Mouse (Mus musculus) ES-Bruce4 (cell line): ENCODE data around the gene Mex3a. TPM values are rescaled to one million over a fixed set of nuclear protein-coding genes. Genes with fewer than 3 reads are reported as not detected.

Source experiments
- H3K27ac ChIP-seq: 2 replicates; pipeline ENCODE4 v1.5.1; 2012; ENCODE audit warnings: low read length, inconsistent platforms; ENCODE audit not compliant: insufficient read depth
- H3K27me3 ChIP-seq: 2 replicates; pipeline ENCODE4 v1.6.1; 2012; ENCODE audit warnings: mild to moderate bottlenecking, low read length, inconsistent platforms; ENCODE audit not compliant: control insufficient read depth, poor library complexity, insufficient read depth, severe bottlenecking
- H3K36me3 ChIP-seq: 2 replicates; pipeline ENCODE4 v1.6.1; 2012; ENCODE audit warnings: inconsistent platforms, mild to moderate bottlenecking, low read length, moderate library complexity; ENCODE audit not compliant: control insufficient read depth, poor library complexity, insufficient read depth, severe bottlenecking
- H3K4me1 ChIP-seq: one replicate; pipeline ENCODE4 v1.8.1; 2011; ENCODE audit warnings: low read length; ENCODE audit not compliant: control insufficient read depth, insufficient read depth
- H3K4me3 ChIP-seq: 2 replicates; pipeline ENCODE4 v1.5.1; 2011; ENCODE audit warnings: low read depth, mild to moderate bottlenecking, low read length
- H3K9ac ChIP-seq: 2 replicates; pipeline ENCODE4 v1.6.1; 2012; ENCODE audit warnings: low read depth, mild to moderate bottlenecking, inconsistent platforms; ENCODE audit not compliant: poor library complexity, severe bottlenecking
- H3K9me3 ChIP-seq: replicated peaks from 2 replicates; pipeline ENCODE4 v1.6.1; 2012; ENCODE audit warnings: mild to moderate bottlenecking, low read length, inconsistent platforms; ENCODE audit not compliant: control insufficient read depth, poor library complexity, insufficient read depth, severe bottlenecking
- CTCF ChIP-seq: IDR thresholded peaks from one replicate; pipeline ENCODE4 v1.8.1; 2011; ENCODE audit warnings: low read depth, low read length
- EP300 ChIP-seq: IDR thresholded peaks from 2 replicates; pipeline ENCODE4 v1.6.1; 2011; ENCODE audit warnings: low read depth, low read length; ENCODE audit not compliant: insufficient read depth
- POLR2A ChIP-seq: IDR thresholded peaks from one replicate; pipeline ENCODE4 v1.8.1; 2011; ENCODE audit warnings: low read length; ENCODE audit not compliant: insufficient read depth
- polyA plus RNA-seq: library from polyadenylated mRNA; stranded (reverse); fragments of >200 nt; gene quantifications from 2 replicates; pipeline ENCODE4 v1.2.4, GENCODE M21; 2011; ENCODE audit warnings: low read depth; ENCODE audit not compliant: missing spikeins, insufficient read depth, insufficient read length

Mex3a gene
- polyA plus RNA-seq, 1 experiment: 43.4 TPM

DNA sequence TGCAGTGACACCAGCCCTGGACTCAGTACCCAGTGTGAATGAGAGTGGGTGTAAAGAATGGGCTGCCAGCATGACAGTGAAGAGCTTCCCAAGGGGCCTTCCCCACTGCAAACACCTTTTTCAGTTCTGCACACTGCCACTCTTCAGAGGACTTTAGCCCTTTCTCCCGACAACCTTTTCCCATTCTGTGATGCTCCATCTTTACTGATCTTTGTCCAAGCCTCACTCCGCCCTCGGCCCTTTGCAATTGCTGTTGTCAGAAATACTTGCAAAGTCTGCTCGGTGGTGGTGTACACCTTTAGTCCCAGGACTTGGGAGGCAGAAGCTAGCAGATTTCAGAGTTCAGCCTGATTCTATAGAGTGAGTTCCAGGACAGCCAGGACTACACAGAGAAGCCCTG, 19.4 kb downstream of the Mex3a start:
- Histone ChIP-seq H3K4me1 (peaks cover 4% of the 10 kb centered on the region), H3K4me3 (peak overlapping the region; percentile 34), H3K36me3 (peaks cover 9% of the 10 kb centered on the region), H3K27ac (no peak overlapping the region), H3K9ac (peak overlapping the region; percentile 60), H3K27me3 (no peaks in the 10 kb centered on the region), H3K9me3 (no peaks in the 10 kb centered on the region)
- TF ChIP-seq POLR2A: no peak

DNA sequence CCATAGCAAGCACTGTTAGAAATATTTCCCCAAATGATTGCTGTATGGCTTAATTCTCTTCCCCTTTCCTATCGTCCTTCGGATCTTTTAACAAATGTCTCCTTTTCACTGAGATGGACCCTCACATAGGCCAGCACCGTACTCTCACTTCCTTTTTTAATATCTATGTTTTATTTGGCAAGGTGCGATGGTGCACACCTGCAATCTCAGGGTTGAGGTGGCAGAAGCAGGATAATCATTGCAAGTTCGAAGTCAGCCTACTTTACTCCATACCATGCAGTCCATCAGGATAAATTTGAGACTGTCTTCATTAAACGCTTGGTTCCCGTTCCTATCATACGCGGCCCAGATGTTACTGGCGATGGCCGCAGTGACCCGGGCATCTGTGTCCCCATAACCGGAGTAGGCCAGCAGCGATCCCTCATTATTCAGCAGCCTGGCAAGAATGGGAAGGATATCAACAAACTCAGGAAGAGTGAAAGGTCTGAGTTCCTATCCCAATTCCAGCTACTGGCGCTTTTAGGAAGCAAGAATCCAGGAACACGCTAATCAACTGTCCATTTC, 20.0 kb downstream of the Mex3a start:
- H3K9me3 ChIP-seq: no peaks in the 10 kb centered on the region
- peaks cover 3% of the 10 kb centered on the region for H3K4me1 ChIP-seq
- peak overlapping the region; percentile 60 for H3K9ac ChIP-seq
- no peak for TF ChIP-seq EP300
- no peak for TF ChIP-seq POLR2A
- TF ChIP-seq CTCF: no peak
- peak overlapping the region; percentile 14 for H3K27ac ChIP-seq
- no peaks in the 10 kb centered on the region for H3K27me3 ChIP-seq
- peak overlapping the region; percentile 90 for H3K4me3 ChIP-seq
- peaks cover 14% of the 10 kb centered on the region for H3K36me3 ChIP-seq

DNA sequence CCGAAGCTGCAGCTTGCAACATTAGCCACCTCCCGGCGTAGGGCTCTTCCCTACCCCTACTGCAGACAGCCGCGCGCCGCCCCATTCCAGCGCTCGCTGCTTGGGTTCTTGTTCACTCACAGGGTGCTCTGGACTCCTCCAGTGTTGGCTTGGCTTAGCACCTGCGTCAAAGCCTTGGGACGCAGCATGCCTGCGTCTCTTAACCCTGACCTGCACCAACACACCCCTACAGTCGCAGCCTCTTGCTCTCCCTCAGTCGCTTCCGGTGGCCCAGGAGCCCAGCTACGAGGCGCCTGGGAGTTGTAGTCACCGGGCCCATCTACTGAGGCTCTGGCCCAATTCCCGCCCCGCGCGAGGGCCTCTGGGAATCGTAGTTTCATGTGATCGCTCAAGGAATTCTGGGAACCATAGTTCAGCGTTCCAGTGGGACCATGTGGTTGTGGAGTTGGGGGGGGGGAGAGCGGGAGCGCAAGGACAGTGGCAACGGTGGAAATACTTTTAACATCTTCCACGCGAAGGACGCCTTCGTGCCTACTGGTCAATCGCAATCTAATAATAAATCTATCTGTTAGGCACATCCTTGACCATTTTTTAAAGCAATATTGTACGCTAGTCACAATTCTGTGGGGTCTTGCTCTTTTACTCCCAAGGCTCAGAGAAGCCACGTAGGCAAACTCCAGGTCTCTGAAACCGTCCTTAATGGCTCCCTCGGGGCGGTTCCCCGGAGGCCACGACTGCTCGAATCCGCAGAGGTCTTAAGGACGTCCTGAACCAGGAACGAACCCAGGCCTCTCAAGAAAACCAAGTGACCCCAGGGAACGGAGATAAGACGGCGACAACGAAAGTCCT, 20.7 kb downstream of the Mex3a start, which contains the start of gene Lamtor2:
Gene Lamtor2 (minus strand): TSS at position 399 of the 849 bp plus-strand sequence.
- H3K9ac ChIP-seq: peak within 1 kb of the TSS; percentile 100
- H3K4me1 ChIP-seq: peaks cover 2% of the 10 kb centered on the region

DNA sequence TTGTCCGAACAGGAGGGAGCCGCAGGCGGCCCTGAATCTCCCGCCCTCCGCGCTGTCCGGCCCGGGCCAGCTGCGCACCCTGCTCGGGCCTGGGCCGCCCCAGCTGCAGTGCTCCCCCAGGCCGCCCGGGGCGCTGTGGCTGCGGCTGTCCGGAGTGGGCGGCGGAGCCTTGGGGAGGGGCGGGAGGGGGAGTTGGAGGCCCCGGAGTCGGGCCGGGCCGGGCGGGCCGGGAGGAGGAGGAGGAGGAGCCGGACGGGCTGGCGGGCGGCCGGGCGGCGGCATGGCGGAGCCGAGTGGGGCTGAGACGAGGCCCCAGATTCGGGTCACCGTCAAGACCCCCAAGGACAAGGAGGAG, 21.3 kb downstream of the Mex3a start, which contains the start of gene Ubqln4:
Gene Ubqln4 (plus strand): TSS at position 234 of the 355 bp plus-strand sequence.
- no peaks in the 10 kb centered on the region for H3K27me3 ChIP-seq
- no peaks in the 10 kb centered on the region for H3K9me3 ChIP-seq
- peak within 1 kb of the TSS; percentile 100 for H3K9ac ChIP-seq
- peaks cover 4% of the 10 kb centered on the region for H3K4me1 ChIP-seq
- peak within 1 kb of the TSS; percentile 89 for H3K27ac ChIP-seq
- H3K4me3 ChIP-seq: peak within 1 kb of the TSS; percentile 99
- peaks cover 27% of the 10 kb centered on the region for H3K36me3 ChIP-seq
- peak; percentile 45 for TF ChIP-seq CTCF
- TF ChIP-seq POLR2A: no peak

More for the DNA sequence above, 20.7 kb downstream of the Mex3a start, which contains the start of gene Lamtor2:
- peaks cover 21% of the 10 kb centered on the region for H3K36me3 ChIP-seq
- H3K27me3 ChIP-seq: no peaks in the 10 kb centered on the region
- no peak for TF ChIP-seq CTCF
- 0 out of 2 replicates have a peak, but pooled peaks have one; percentile 48 for TF ChIP-seq EP300
- peak; percentile 52 for TF ChIP-seq POLR2A
- no peaks in the 10 kb centered on the region for H3K9me3 ChIP-seq
- peak within 1 kb of the TSS; percentile 99 for H3K4me3 ChIP-seq
- H3K27ac ChIP-seq: peak within 1 kb of the TSS; percentile 89

DNA sequence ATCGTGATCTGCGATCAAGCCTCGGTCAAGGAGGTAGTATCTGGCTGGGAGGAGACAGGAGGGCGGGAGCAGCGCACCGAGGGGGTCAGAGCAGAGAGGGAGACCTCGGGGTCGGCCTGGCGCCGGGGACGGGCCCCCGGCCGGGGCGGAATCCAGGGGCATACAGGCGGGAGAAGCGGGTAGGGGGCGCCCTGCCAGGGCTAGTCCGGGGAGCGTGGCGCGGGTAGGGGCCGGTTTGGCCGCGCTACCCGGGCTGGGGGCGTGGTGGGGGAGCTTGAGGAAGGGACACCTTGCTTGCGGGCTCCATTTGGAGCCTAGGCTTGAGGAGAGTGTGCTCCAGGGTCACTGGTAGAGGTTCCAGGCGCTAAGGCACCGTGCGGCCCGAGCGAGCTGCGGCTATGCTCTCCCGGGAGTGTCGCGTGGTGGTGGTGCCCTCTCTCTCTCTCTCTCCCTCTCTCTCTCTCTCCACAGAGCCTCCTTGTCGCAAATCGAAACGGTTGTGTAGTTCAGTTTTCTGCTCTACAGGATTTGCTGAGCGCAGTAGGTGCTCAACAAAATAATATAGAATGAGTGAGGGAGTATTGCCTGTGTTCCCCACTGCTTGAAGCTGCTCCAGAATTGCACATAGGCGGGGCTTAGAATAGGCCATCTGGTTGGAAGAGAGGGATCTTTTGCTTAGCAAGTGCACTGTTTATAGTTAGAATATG, 21.8 kb downstream of the Mex3a start:
- Histone ChIP-seq H3K27me3 (no peaks in the 10 kb centered on the region), H3K9ac (peak overlapping the region; percentile 100), H3K4me3 (peak overlapping the region; percentile 99), H3K4me1 (peaks cover 3% of the 10 kb centered on the region), H3K36me3 (peaks cover 33% of the 10 kb centered on the region), H3K27ac (peak overlapping the region; percentile 86), H3K9me3 (no peaks in the 10 kb centered on the region)
- TF ChIP-seq POLR2A: no peak
- no peak for TF ChIP-seq CTCF
